Mouse (Mus musculus) erythroblast, embryonic 14.5 days (primary cell): ENCODE results near the gene Pola1.

Experiments used
- GATA1 ChIP-seq: IDR thresholded peaks from 2 replicates; pipeline ENCODE4 v1.6.1; 2012; ENCODE audit warnings: low read length, inconsistent platforms, mixed read lengths
- TAL1 ChIP-seq: IDR thresholded peaks from 3 replicates; pipeline ENCODE4 v1.6.1; 2012; ENCODE audit warnings: low read length, inconsistent platforms, mixed read lengths

- TF ChIP-seq GATA1 (no peak), TAL1 (no peak)
These were observed 356.3 kb downstream of the Pola1 start for GRCm38 (mm10) chrX:93275689-93276088.
